Mouse (Mus musculus) stomach, postnatal 0 days (tissue): ENCODE measurements at regions not wholly inside any gene's neighbourhood (a gene's known extent, or its start where the extent isn't known, plus 50 kb on each side); places are given as distances from the start of the nearest gene placed in this dataset.

Source experiments
- ATAC-seq: fragments of 200-750 bp; cut with Nextera tagmentation; 2 replicates; pipeline ENCODE4 v1.8.0; 2017; ENCODE audit not compliant: low FRiP score, low TSS enrichment
- DNase-seq: peaks from one replicate; pipeline ENCODE4 v3.0.0-alpha.2; 2016; ENCODE audit warnings: low spot score
- H3K27ac ChIP-seq: fragments of 300-500 bp; sonication (generic); replicated peaks from 2 replicates; pipeline ENCODE4 v1.5.1; 2014; ENCODE audit warnings: mild to moderate bottlenecking, control low read depth
- H3K27me3 ChIP-seq: fragments of 300-500 bp; sonication (generic); 2 replicates; pipeline ENCODE4 v1.6.1; 2014; ENCODE audit warnings: low read length; ENCODE audit not compliant: control insufficient read depth, insufficient read depth
- H3K36me3 ChIP-seq: fragments of 300-500 bp; sonication (generic); 2 replicates; pipeline ENCODE4 v1.6.1; 2014; ENCODE audit warnings: low read length, mixed read lengths; ENCODE audit not compliant: control insufficient read depth, insufficient read depth
- H3K4me1 ChIP-seq: fragments of 300-500 bp; sonication (generic); replicated peaks from 2 replicates; pipeline ENCODE4 v1.6.1; 2014; ENCODE audit warnings: antibody characterized with exemption; ENCODE audit not compliant: control insufficient read depth, insufficient read depth
- H3K4me2 ChIP-seq: fragments of 300-500 bp; sonication (generic); replicated peaks from 2 replicates; pipeline ENCODE4 v1.6.1; 2014; ENCODE audit warnings: low read depth, mild to moderate bottlenecking, control low read depth, moderate library complexity
- H3K4me3 ChIP-seq: fragments of 300-500 bp; sonication (generic); 2 replicates; pipeline ENCODE4 v1.5.1; 2014; ENCODE audit warnings: low read depth, low read length, control low read depth
- H3K9ac ChIP-seq: fragments of 300-500 bp; sonication (generic); 2 replicates; pipeline ENCODE4 v1.6.1; 2014; ENCODE audit warnings: mild to moderate bottlenecking, low read length, control low read depth, mixed read lengths
- H3K9me3 ChIP-seq: fragments of 300-500 bp; sonication (generic); 2 replicates; pipeline ENCODE4 v1.6.1; 2016; ENCODE audit warnings: low read length; ENCODE audit not compliant: control insufficient read depth
- CTCF ChIP-seq: IDR thresholded peaks from 2 replicates; pipeline ENCODE4 v1.5.1; 2016; ENCODE audit warnings: antibody characterized with exemption, low read depth, mild to moderate bottlenecking, moderate library complexity
- EP300 ChIP-seq: optimal IDR thresholded peaks from 2 replicates; pipeline ENCODE3; 2016; ENCODE audit warnings: antibody characterized with exemption
- WGBS: fragments of 180-500 bp; shearing (Covaris S2); extraction: QIAGEN DNeasy Blood & Tissue Kit; methylation state at CpG from one replicate; pipeline ENCODE4 v1.1.7; 2014; 5-methylcytosine and 5-hydroxymethylcytosine counted together

GRCm38 (mm10) chr15:60475086-60475485 lies 378.5 kb downstream of the Fam84b start:
- Histone ChIP-seq H3K27me3 (no peaks in the 10 kb centered on the region), H3K9me3 (no peaks in the 10 kb centered on the region), H3K9ac (no peak overlapping the region), H3K27ac (no peak overlapping the region), H3K4me2 (no peak overlapping the region), H3K4me1 (no peaks in the 10 kb centered on the region), H3K4me3 (no peak overlapping the region), H3K36me3 (no peaks in the 10 kb centered on the region)
- ATAC-seq (no peak), DNase-seq (no peak)
- 64% methylated on average over 3 of the region's 3 CpGs for WGBS
- TF ChIP-seq CTCF, result no peak
- TF ChIP-seq EP300, result no peak

GRCm38 (mm10) chr15:60431916-60432315 lies 415.5 kb upstream of the 4933412E24Rik start:
- H3K9me3 ChIP-seq, result no peaks in the 10 kb centered on the region
- H3K4me3 ChIP-seq, result no peak overlapping the region
- H3K27ac ChIP-seq, result no peak overlapping the region
- no peaks in the 10 kb centered on the region for H3K27me3 ChIP-seq
- 60% methylated on average over 1 of the region's 1 CpGs for WGBS
- TF ChIP-seq EP300 (no peak), CTCF (no peak)
- no peak overlapping the region for H3K4me2 ChIP-seq
- ATAC-seq (no peak), DNase-seq (no peak)
- no peak overlapping the region for H3K9ac ChIP-seq
- H3K36me3 ChIP-seq, result no peaks in the 10 kb centered on the region
- no peaks in the 10 kb centered on the region for H3K4me1 ChIP-seq

- Histone ChIP-seq H3K4me1 (no peaks in the 10 kb centered on the region), H3K27me3 (no peaks in the 10 kb centered on the region)
- TF ChIP-seq CTCF (no peak), EP300 (no peak)
Observed at GRCm38 (mm10) chr15:60419081-60419480, 402.7 kb upstream of the 4933412E24Rik start.

GRCm38 (mm10) chr15:60392267-60392666 lies 375.9 kb upstream of the 4933412E24Rik start:
- Histone ChIP-seq H3K9me3 (no peaks in the 10 kb centered on the region), H3K9ac (no peak overlapping the region), H3K27ac (no peak overlapping the region), H3K4me1 (no peaks in the 10 kb centered on the region), H3K36me3 (no peaks in the 10 kb centered on the region), H3K27me3 (no peaks in the 10 kb centered on the region), H3K4me3 (no peak overlapping the region), H3K4me2 (no peak overlapping the region)
- DNase-seq (no peak), ATAC-seq (no peak)
- TF ChIP-seq CTCF (no peak), EP300 (no peak)
- WGBS, result 76% methylated on average over 7 of the region's 7 CpGs

More at GRCm38 (mm10) chr15:60419081-60419480, 402.7 kb upstream of the 4933412E24Rik start:
- ATAC-seq (no peak), DNase-seq (no peak)
- H3K9ac ChIP-seq, result no peak overlapping the region
- H3K27ac ChIP-seq, result no peak overlapping the region
- H3K36me3 ChIP-seq, result no peaks in the 10 kb centered on the region
- no peaks in the 10 kb centered on the region for H3K9me3 ChIP-seq
- no peak overlapping the region for H3K4me2 ChIP-seq
- 54% methylated on average over 1 of the region's 1 CpGs for WGBS
- H3K4me3 ChIP-seq, result no peak overlapping the region

- ATAC-seq, result no peak
- Histone ChIP-seq H3K36me3 (no peaks in the 10 kb centered on the region), H3K4me2 (no peak overlapping the region), H3K27me3 (no peaks in the 10 kb centered on the region), H3K9ac (no peak overlapping the region), H3K4me3 (no peak overlapping the region), H3K9me3 (no peaks in the 10 kb centered on the region), H3K27ac (no peak overlapping the region), H3K4me1 (no peaks in the 10 kb centered on the region)
- 88% methylated on average over 1 of the region's 1 CpGs for WGBS
- no peak for DNase-seq
- no peak for TF ChIP-seq CTCF
- no peak for TF ChIP-seq EP300
Observed at GRCm38 (mm10) chr15:60390336-60390735, 373.9 kb upstream of the 4933412E24Rik start.

GRCm38 (mm10) chr15:60387962-60388361 lies 371.5 kb upstream of the 4933412E24Rik start:
- TF ChIP-seq CTCF, result no peak
- TF ChIP-seq EP300, result no peak
- Histone ChIP-seq H3K4me3 (no peak overlapping the region), H3K9ac (no peak overlapping the region), H3K9me3 (no peaks in the 10 kb centered on the region), H3K27ac (no peak overlapping the region), H3K4me1 (no peaks in the 10 kb centered on the region), H3K4me2 (no peak overlapping the region), H3K36me3 (no peaks in the 10 kb centered on the region), H3K27me3 (no peaks in the 10 kb centered on the region)
- 72% methylated on average over 2 of the region's 2 CpGs for WGBS
- no peak for DNase-seq
- ATAC-seq, result no peak
